ENCODE assay signal across 23 mouse cellular contexts in genomic region chr2:129020106-129020505, GRCm38 (mm10). TPM values are rescaled to one million over a fixed set of nuclear protein-coding genes. Genes with fewer than 3 reads are reported as not detected.
A peak's percentile ranks its signal among the peaks of the same experiment; 100 is the strongest.
DNase-seq lines count a peak whose midpoint lies in the region; ATAC-seq and TF ChIP-seq lines count a peak whose summit lies in the region.
"Had no signal": no experiment of that assay in that cellular context is flagged by ENCODE, and none has a peak within 500 bp of the region (broad histone marks: within the 10 kb centered on the region; RNA-seq: fewer than 3 reads in every experiment).

No protein-coding gene starts in this region.

- peak; percentile 85 for ATAC-seq in lung, embryonic 16.5 days (ENCODE audit: low read depth)
- ATAC-seq: forebrain, embryonic 16.5 days; Patski had no signal

- TF ChIP-seq POLR2A in lung, adult 2 months (IDR thresholded peaks at IDR 0.05; ENCODE audit: borderline replicate concordance, extremely low read depth, low read depth, low read length) = no peak

- WGBS in lung, adult 2 months = 69% methylated on average over 2 of the region's 2 CpGs
- WGBS in lung, embryonic 16.5 days = 44% methylated on average over 2 of the region's 2 CpGs

- H3K27me3 ChIP-seq in lung, embryonic 16.5 days (ENCODE audit: control insufficient read depth, insufficient read depth, low read depth, low read length) = no peaks in the 10 kb centered on the region
- H3K27me3 ChIP-seq: CH12.LX; embryonic facial prominence, embryonic 13.5 days; forebrain, embryonic 12.5 days; heart, embryonic 12.5 days; Patski had no signal

- no peak overlapping the region for H3K4me3 ChIP-seq in lung, adult 2 months (replicated peaks; ENCODE audit: extremely low read depth, low read depth, low read length)
- no peak overlapping the region for H3K4me3 ChIP-seq in lung, embryonic 16.5 days (ENCODE audit: low read length)
- H3K4me3 ChIP-seq: embryonic facial prominence, embryonic 13.5 days; forebrain, embryonic 12.5 days; heart, embryonic 12.5 days; hindbrain, embryonic 10.5 days had no signal

- no peaks in the 10 kb centered on the region for H3K36me3 ChIP-seq in lung, embryonic 16.5 days (ENCODE audit: control insufficient read depth, insufficient read depth, low read length)
- H3K36me3 ChIP-seq: heart, embryonic 12.5 days; hindbrain, embryonic 10.5 days had no signal

- H3K9ac ChIP-seq in lung, embryonic 16.5 days (ENCODE audit: low read length) = no peak overlapping the region
- H3K9ac ChIP-seq: embryonic facial prominence, embryonic 13.5 days; forebrain, embryonic 12.5 days; heart, embryonic 12.5 days; hindbrain, embryonic 14.5 days had no signal

- peak overlapping the region; percentile 22; the same call in 1 of the 2 replicates for H3K27ac ChIP-seq in lung, embryonic 16.5 days (ENCODE audit: low read length)
- H3K27ac ChIP-seq: embryonic facial prominence, embryonic 13.5 days; forebrain, embryonic 12.5 days; hindbrain, embryonic 10.5 days; hindbrain, embryonic 14.5 days had no signal

- no peaks in the 10 kb centered on the region for H3K9me3 ChIP-seq in lung, embryonic 16.5 days (ENCODE audit: control insufficient read depth, low read length)
- H3K9me3 ChIP-seq: embryonic facial prominence, embryonic 13.5 days; forebrain, embryonic 12.5 days; heart, embryonic 12.5 days; hindbrain, embryonic 10.5 days had no signal

- H3K4me2 ChIP-seq in lung, embryonic 16.5 days (ENCODE audit: low read depth, low read length) = no peak overlapping the region
- H3K4me2 ChIP-seq: embryonic facial prominence, embryonic 13.5 days; forebrain, embryonic 12.5 days; heart, embryonic 12.5 days; hindbrain, embryonic 14.5 days had no signal

- TF ChIP-seq CTCF in lung, adult 2 months (IDR thresholded peaks at IDR 0.05; ENCODE audit: insufficient read depth, low read length) = no peak

- no peaks in the 10 kb centered on the region for H3K4me1 ChIP-seq in lung, adult 2 months (ENCODE audit: control insufficient read depth, insufficient read depth, low read length)
- H3K4me1 ChIP-seq in lung, embryonic 16.5 days (replicated peaks; ENCODE audit: control insufficient read depth, insufficient read depth, low read length) = 0 out of 2 replicates have a peak, but pooled peaks cover 2% of the 10 kb centered on the region
- H3K4me1 ChIP-seq: embryonic facial prominence, embryonic 13.5 days; forebrain, embryonic 12.5 days; heart, embryonic 12.5 days; hindbrain, embryonic 10.5 days had no signal

- peak; percentile 15 to 56 for DNase-seq in lung, adult 18-20 months
- no peak for DNase-seq in lung, adult 2 months
- DNase-seq in adrenal gland, postnatal 10 days = peak; percentile 29
- DNase-seq in lung, postnatal 36 days = peak; percentile 40
- DNase-seq in neural tube, embryonic 10.5 days (ENCODE audit: extremely low spot score, low spot score) = no peak
- no peak for DNase-seq in gastrocnemius, postnatal 4 days (ENCODE audit: low spot score in 2 of 2)
- no peak for DNase-seq in right cerebral cortex, adult 2 months (ENCODE audit: low spot score in 2 of 2)
- DNase-seq: cerebellum, adult 18-20 months; cerebellum, adult 9-11 months; cerebellum, postnatal 36 days; gastrocnemius, postnatal 14 days had no signal

RNA-seq across cellular contexts. Expression of gene Vinac1, which starts 27.9 kb away (rescaled TPM):
- 0.07 and 0.09 TPM in 2 replicates for polyA plus RNA-seq in lung, adult 2 months (2012; rRNA removed)
- under 1 TPM; 0.06 to 0.18 TPM for total RNA-seq in adrenal gland, postnatal 10 days (2021)
- polyA plus RNA-seq in lung, embryonic 16.5 days (2015; fragmentation: Nextera tagmentation; extraction: Ambion mirVana) = 0.23 and 0.25 TPM in 2 replicates
- total RNA-seq in gastrocnemius, postnatal 4 days (2021) = under 1 TPM; 0.05 to 0.18 TPM
- total RNA-seq: CH12.LX; gastrocnemius, adult 18-20 months; granulocyte monocyte progenitor cell, adult 5-6 weeks; heart, postnatal 25 days had no signal

RNA-seq across cellular contexts. Expression of gene Ttl, which starts 45.6 kb away (rescaled TPM):
- polyA plus RNA-seq in lung, adult 2 months (2012; rRNA removed) = 9.3 and 11.0 TPM in 2 replicates
- total RNA-seq in adrenal gland, postnatal 10 days (2021) = 10 to 100 TPM in 1 of 2 experiments, 1 to 10 TPM in 1; 9.9 to 14.1 TPM
- polyA plus RNA-seq in lung, embryonic 16.5 days (2015; fragmentation: Nextera tagmentation; extraction: Ambion mirVana) = 11.8 and 12.2 TPM in 2 replicates
- 10 to 100 TPM; 17.0 to 18.3 TPM for total RNA-seq in gastrocnemius, postnatal 4 days (2021)

RNA-seq across cellular contexts. Expression of gene Gm10762, which starts 52.6 kb away (rescaled TPM):
- polyA plus RNA-seq in lung, adult 2 months (2012; rRNA removed) = 4.2 and 4.6 TPM in 2 replicates
- 10 to 100 TPM; 11.1 to 13.0 TPM for total RNA-seq in adrenal gland, postnatal 10 days (2021)
- 12.0 and 13.1 TPM in 2 replicates for polyA plus RNA-seq in lung, embryonic 16.5 days (2015; fragmentation: Nextera tagmentation; extraction: Ambion mirVana)
- total RNA-seq in gastrocnemius, postnatal 4 days (2021) = 1 to 10 TPM; 8.3 to 8.6 TPM

RNA-seq across cellular contexts. Expression of gene Zc3h6, which starts 52.9 kb away (rescaled TPM):
- polyA plus RNA-seq in lung, adult 2 months (2012; rRNA removed) = 1.00 and 1.3 TPM in 2 replicates
- 10 to 100 TPM in 1 of 2 experiments, 1 to 10 TPM in 1; 5.7 to 11.1 TPM for total RNA-seq in adrenal gland, postnatal 10 days (2021)
- 1.2 and 1.3 TPM in 2 replicates for polyA plus RNA-seq in lung, embryonic 16.5 days (2015; fragmentation: Nextera tagmentation; extraction: Ambion mirVana)
- total RNA-seq in gastrocnemius, postnatal 4 days (2021) = 1 to 10 TPM; 8.3 to 9.4 TPM

Comparison
In these comparisons a context has a peak if more than half of its experiments do, and no peak if none do; other contexts are left out.
1. DNase-seq: peak in lung, adult 18-20 months (2 of 2), adrenal gland, postnatal 10 days (single experiment) and lung, postnatal 36 days (single experiment); none in lung, adult 2 months (single experiment), neural tube, embryonic 10.5 days (single experiment), gastrocnemius, postnatal 4 days (0 of 2) and right cerebral cortex, adult 2 months (0 of 2).